Mouse (Mus musculus) C2C12 (cell line): ENCODE measurements around the gene Dgkb. TPM values are rescaled to one million over a fixed set of nuclear protein-coding genes. Genes with fewer than 3 reads are reported as not detected.

Experiments used
- H3K27me3 ChIP-seq: one replicate; pipeline ENCODE4 v1.6.1; 2011; ENCODE audit not compliant: control insufficient read depth, insufficient read depth, insufficient read length
- H3K36me3 ChIP-seq: one replicate; pipeline ENCODE4 v1.6.1; 2011; ENCODE audit not compliant: control insufficient read depth, insufficient read depth
- H3K4me3 ChIP-seq: one replicate; pipeline ENCODE4 v1.5.1; 2011; ENCODE audit warnings: mild to moderate bottlenecking, control low read depth; ENCODE audit not compliant: poor library complexity, insufficient read depth, severe bottlenecking
- H3K79me2 ChIP-seq: one replicate; pipeline ENCODE4 v1.6.1; 2011; ENCODE audit not compliant: control insufficient read depth, insufficient read depth
- H3K79me3 ChIP-seq: one replicate; pipeline ENCODE4 v1.6.1; 2011; ENCODE audit warnings: low read depth, control low read depth
- H3ac ChIP-seq: one replicate; pipeline ENCODE3; 2011; ENCODE audit warnings: low read depth; ENCODE audit not compliant: control insufficient read depth, insufficient read length
- CEBPB ChIP-seq: IDR thresholded peaks from one replicate; pipeline ENCODE4 v1.6.1; 2011; ENCODE audit warnings: low read depth, mild to moderate bottlenecking, control low read depth, moderate library complexity
- CTCF ChIP-seq: IDR thresholded peaks from one replicate; pipeline ENCODE4 v1.5.1; 2011; ENCODE audit not compliant: control insufficient read depth, insufficient read depth, insufficient read length
- FOSL1 ChIP-seq: IDR thresholded peaks from one replicate; pipeline ENCODE4 v1.8.0; 2011; ENCODE audit warnings: mild to moderate bottlenecking, low read length; ENCODE audit not compliant: poor library complexity, insufficient read depth, severe bottlenecking
- MAX ChIP-seq: IDR thresholded peaks from one replicate; pipeline ENCODE4 v1.6.1; 2011; ENCODE audit warnings: mild to moderate bottlenecking, control low read depth
- MYOD1 ChIP-seq: IDR thresholded peaks from one replicate; pipeline ENCODE4 v1.6.1; 2011; ENCODE audit warnings: low read depth; ENCODE audit not compliant: control insufficient read depth, insufficient read length
- MYOG ChIP-seq: IDR thresholded peaks from one replicate; pipeline ENCODE4 v1.6.1; 2011; ENCODE audit not compliant: control insufficient read depth, insufficient read length; ENCODE audit errors: extremely low read depth
- USF1 ChIP-seq: IDR thresholded peaks from one replicate; pipeline ENCODE4 v1.6.1; 2011; ENCODE audit warnings: low read depth, mild to moderate bottlenecking, control low read depth, moderate library complexity
- polyA plus RNA-seq: library from polyadenylated mRNA; unstranded; fragments of >200 nt; fragmentation: generic; extraction: Trizol; gene quantifications from one replicate; pipeline ENCODE4 v1.2.1, GENCODE M21; 2012; ENCODE audit warnings: missing spikeins

Gene Dgkb
- polyA plus RNA-seq, 1 experiment = not detected

GRCm38 (mm10) chr12:38387654-38388053, 570.1 kb downstream of the Dgkb start:
- TF ChIP-seq CTCF (no peak), MYOG (no peak), MAX (no peak), USF1 (no peak), FOSL1 (no peak), MYOD1 (no peak), CEBPB (no peak)
- Histone ChIP-seq H3ac (no peak overlapping the region), H3K27me3 (no peaks in the 10 kb centered on the region), H3K36me3 (no peaks in the 10 kb centered on the region), H3K79me2 (no peaks in the 10 kb centered on the region), H3K4me3 (no peak overlapping the region), H3K79me3 (no peaks in the 10 kb centered on the region)

GRCm38 (mm10) chr12:38388243-38388642, 570.7 kb downstream of the Dgkb start:
- Histone ChIP-seq H3K36me3 (no peaks in the 10 kb centered on the region), H3K79me2 (no peaks in the 10 kb centered on the region), H3K27me3 (no peaks in the 10 kb centered on the region), H3K4me3 (no peak overlapping the region), H3K79me3 (no peaks in the 10 kb centered on the region), H3ac (no peak overlapping the region)
- TF ChIP-seq USF1 (no peak), MYOG (no peak), CEBPB (no peak), FOSL1 (no peak), MYOD1 (no peak), MAX (no peak), CTCF (no peak)

DNA sequence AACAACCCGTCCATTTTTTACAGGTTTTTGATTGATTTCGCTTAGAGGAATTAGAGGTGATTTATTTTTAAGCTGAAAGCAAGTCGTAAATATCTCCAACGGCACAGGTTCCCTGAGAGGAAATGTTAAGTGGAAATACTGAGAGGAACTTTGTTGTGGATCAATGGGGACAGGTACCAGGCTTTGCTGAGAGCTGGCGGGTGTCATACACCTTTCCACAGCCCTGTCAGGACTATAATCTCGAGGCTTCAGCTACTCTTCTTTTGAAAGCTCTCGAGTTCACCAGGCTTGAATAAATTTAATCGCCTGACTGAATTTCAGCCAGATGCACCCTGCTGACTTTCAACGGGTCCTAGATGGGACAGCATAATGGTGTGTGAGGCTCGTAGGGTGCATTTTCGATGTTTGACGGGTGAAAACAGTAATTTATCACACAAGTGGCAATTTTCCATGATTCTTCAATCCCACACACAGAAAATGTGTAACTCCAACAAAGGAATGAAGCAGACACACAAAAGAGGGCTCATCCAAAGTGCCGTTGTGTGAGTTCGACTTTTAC, 580.3 kb downstream of the Dgkb start:
- TF ChIP-seq MYOD1 = no peak
- TF ChIP-seq MYOG = no peak
- no peak overlapping the region for H3ac ChIP-seq
- no peaks in the 10 kb centered on the region for H3K36me3 ChIP-seq
- no peaks in the 10 kb centered on the region for H3K79me2 ChIP-seq
- H3K79me3 ChIP-seq = no peaks in the 10 kb centered on the region
- no peak overlapping the region for H3K4me3 ChIP-seq
- H3K27me3 ChIP-seq = no peaks in the 10 kb centered on the region

GRCm38 (mm10) chr12:38400089-38400488, 582.6 kb downstream of the Dgkb start:
- TF ChIP-seq FOSL1 = no peak
- TF ChIP-seq CTCF = no peak
- no peak for TF ChIP-seq MAX
- no peak for TF ChIP-seq MYOG
- TF ChIP-seq MYOD1 = no peak
- no peak for TF ChIP-seq CEBPB
- no peak for TF ChIP-seq USF1
- Histone ChIP-seq H3K36me3 (no peaks in the 10 kb centered on the region), H3K79me3 (no peaks in the 10 kb centered on the region), H3K4me3 (no peak overlapping the region), H3ac (no peak overlapping the region), H3K27me3 (no peaks in the 10 kb centered on the region), H3K79me2 (no peaks in the 10 kb centered on the region)

DNA sequence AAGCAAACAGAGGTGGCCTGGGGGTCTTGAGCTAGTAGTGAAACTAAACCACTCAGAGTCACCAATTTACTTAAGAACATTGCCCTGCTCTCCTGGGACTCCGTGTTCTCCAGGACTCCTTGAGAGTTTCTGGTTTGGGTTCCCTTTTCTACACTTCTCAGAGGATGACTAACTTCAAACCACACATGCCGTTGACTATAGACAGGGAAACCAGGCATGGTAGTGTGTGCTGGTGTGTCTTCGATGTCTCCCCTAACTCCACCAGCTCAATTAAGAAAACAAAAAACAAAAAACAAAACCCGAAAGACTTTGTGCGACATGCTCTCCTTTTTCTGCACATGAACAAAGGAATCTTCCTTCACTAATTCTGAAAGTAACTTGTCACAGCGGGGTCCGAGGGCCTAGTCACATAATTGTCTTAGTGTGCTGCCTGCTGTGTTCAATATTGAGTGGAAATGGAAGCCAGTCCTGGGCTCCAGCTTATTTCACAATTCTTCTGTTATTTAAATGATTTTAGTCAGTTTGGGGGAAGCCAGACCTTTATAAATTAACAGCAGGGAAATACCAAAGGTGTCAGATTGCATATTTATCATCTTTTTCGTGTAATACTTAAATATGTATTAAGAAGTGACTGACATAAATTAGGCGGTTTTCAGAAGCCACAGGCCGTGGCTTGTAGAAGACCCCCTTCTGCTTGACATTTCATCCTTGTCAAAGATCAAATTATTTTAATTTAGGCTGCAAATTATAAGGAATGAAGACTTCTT, 618.0 kb downstream of the Dgkb start:
- no peak overlapping the region for H3ac ChIP-seq
- no peak for TF ChIP-seq MYOD1
- TF ChIP-seq CEBPB = no peak
- no peaks in the 10 kb centered on the region for H3K36me3 ChIP-seq
- no peaks in the 10 kb centered on the region for H3K79me3 ChIP-seq
- no peaks in the 10 kb centered on the region for H3K27me3 ChIP-seq
- no peaks in the 10 kb centered on the region for H3K79me2 ChIP-seq
- H3K4me3 ChIP-seq = no peak overlapping the region

- Histone ChIP-seq H3K27me3 (no peaks in the 10 kb centered on the region), H3ac (no peak overlapping the region), H3K79me3 (no peaks in the 10 kb centered on the region), H3K36me3 (no peaks in the 10 kb centered on the region), H3K79me2 (no peaks in the 10 kb centered on the region), H3K4me3 (no peak overlapping the region)
- TF ChIP-seq FOSL1 = no peak
- no peak for TF ChIP-seq MAX
- TF ChIP-seq CTCF = no peak
- TF ChIP-seq MYOD1 = no peak
- no peak for TF ChIP-seq MYOG
- TF ChIP-seq USF1 = no peak
- TF ChIP-seq CEBPB = no peak
Measured at GRCm38 (mm10) chr12:38436131-38436436, 618.6 kb downstream of the Dgkb start.
